Mouse (Mus musculus): Measurements from ENCODE around the gene Rp9.

Rp9 gene

GRCm38 (mm10) chr9:22469643-22470042 is at the start of gene Rp9:
Rp9 (minus strand) TSS chr9:22469743.
- no peak for DNase-seq

- peak; percentile 43 to 46 for DNase-seq
Measured at GRCm38 (mm10) chr9:22518394-22519041, 49.0 kb upstream of the Rp9 start.

GRCm38 (mm10) chr9:22515076-22515475 is 45.5 kb upstream of the Rp9 start:
- no peak for DNase-seq

GRCm38 (mm10) chr9:22505574-22505973 is 36.0 kb upstream of the Rp9 start:
- DNase-seq = no peak

- no peak for DNase-seq
Measured at GRCm38 (mm10) chr9:22503581-22503980, 34.0 kb upstream of the Rp9 start.

- no peak for DNase-seq
Measured at GRCm38 (mm10) chr9:22502972-22503371, 33.4 kb upstream of the Rp9 start.

GRCm38 (mm10) chr9:22497021-22497767 is 27.7 kb upstream of the Rp9 start:
- no peak for DNase-seq

GRCm38 (mm10) chr9:22495133-22495532 is 25.6 kb upstream of the Rp9 start:
- no peak for DNase-seq

- no peak for DNase-seq
Measured at GRCm38 (mm10) chr9:22494203-22494807, 24.8 kb upstream of the Rp9 start.

- no peak for DNase-seq
Measured at GRCm38 (mm10) chr9:22488963-22489362, 19.4 kb upstream of the Rp9 start.

GRCm38 (mm10) chr9:22486211-22486610 is 16.7 kb upstream of the Rp9 start:
- DNase-seq = no peak

- no peak for DNase-seq
Measured at GRCm38 (mm10) chr9:22484562-22485308, 15.2 kb upstream of the Rp9 start.

GRCm38 (mm10) chr9:22483866-22484561 is 14.5 kb upstream of the Rp9 start:
- no peak for DNase-seq

- no peak for DNase-seq
Measured at GRCm38 (mm10) chr9:22478946-22479345, 9.4 kb upstream of the Rp9 start.

- DNase-seq = peak; percentile 4 to 7
Measured at GRCm38 (mm10) chr9:22476265-22476664, 6.7 kb upstream of the Rp9 start.

GRCm38 (mm10) chr9:22475424-22475868 is 5.9 kb upstream of the Rp9 start, which contains the start of gene Bbs9:
Bbs9 (plus strand) TSS chr9:22475715.
- DNase-seq = peak; percentile 94 to 96

- no peak for DNase-seq
Measured at GRCm38 (mm10) chr9:22468899-22469259, 664 bp downstream of the Rp9 start.

- DNase-seq = peak; percentile 70 to 74
Measured at GRCm38 (mm10) chr9:22468170-22468898, 1.2 kb downstream of the Rp9 start.

- peak; percentile 58 to 72 for DNase-seq
Measured at GRCm38 (mm10) chr9:22467371-22468169, 2.0 kb downstream of the Rp9 start.

- DNase-seq = no peak
Measured at GRCm38 (mm10) chr9:22466212-22466611, 3.3 kb downstream of the Rp9 start.

GRCm38 (mm10) chr9:22461946-22462345 is 7.6 kb downstream of the Rp9 start:
- no peak for DNase-seq

All from B cell, adult 2 months (primary cell).